Mouse (Mus musculus): ENCODE results near the gene Tmcc2. TPM values are rescaled to one million over a fixed set of nuclear protein-coding genes. Genes with fewer than 3 reads are reported as not detected.

The Tmcc2 gene
- polyA plus RNA-seq, 1 experiment from 2014 or later: 154 TPM

DNA sequence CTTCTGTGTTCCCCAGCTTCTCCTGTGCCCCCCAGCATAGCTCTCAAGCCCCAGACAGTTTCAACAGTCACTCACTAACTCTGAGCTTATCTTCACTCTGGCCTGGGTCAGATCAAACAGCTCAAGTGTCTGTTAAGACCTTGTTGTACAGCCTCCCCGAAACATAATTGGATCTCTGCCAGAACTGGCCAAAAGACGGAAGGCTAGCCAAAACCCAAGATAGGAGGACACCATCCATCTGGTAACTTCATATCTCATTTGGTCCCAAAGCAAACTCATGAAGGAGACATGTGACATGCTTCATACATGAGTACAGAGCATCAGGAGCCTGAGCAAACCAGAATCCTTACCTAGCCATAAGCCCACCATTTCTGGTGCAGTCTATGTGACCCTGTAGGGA lies 79.0 kb downstream of the Tmcc2 start:
- TF ChIP-seq CTCF (IDR thresholded peaks at IDR 0.05; ENCODE audit: low read depth) (no peak), EP300 (IDR thresholded peaks at IDR 0.05; ENCODE audit: low read depth) (no peak)
- H3K36me3 ChIP-seq (replicated peaks; ENCODE audit: insufficient read depth, low read length): no peaks in the 10 kb centered on the region
- H3K27me3 ChIP-seq (ENCODE audit: insufficient read depth, low read length): peaks cover 9% of the 10 kb centered on the region; the same call in 1 of the 2 replicates
- H3K4me2 ChIP-seq (ENCODE audit: low read depth, low read length): peak overlapping the region; percentile 1; the same call in 1 of the 2 replicates
- WGBS (ENCODE audit: insufficient replicate concordance): 38% methylated on average over 2 of the region's 2 CpGs
- ATAC-seq (no peak), DNase-seq (no peak)
- H3K4me3 ChIP-seq (ENCODE audit: low read depth, low read length): no peak overlapping the region
- no peak overlapping the region for H3K9ac ChIP-seq (replicated peaks)
- no peak overlapping the region for H3K27ac ChIP-seq (ENCODE audit: low read depth)
- no peaks in the 10 kb centered on the region for H3K9me3 ChIP-seq (ENCODE audit: low read length)
- H3K4me1 ChIP-seq (ENCODE audit: insufficient read depth): peaks cover 26% of the 10 kb centered on the region

DNA sequence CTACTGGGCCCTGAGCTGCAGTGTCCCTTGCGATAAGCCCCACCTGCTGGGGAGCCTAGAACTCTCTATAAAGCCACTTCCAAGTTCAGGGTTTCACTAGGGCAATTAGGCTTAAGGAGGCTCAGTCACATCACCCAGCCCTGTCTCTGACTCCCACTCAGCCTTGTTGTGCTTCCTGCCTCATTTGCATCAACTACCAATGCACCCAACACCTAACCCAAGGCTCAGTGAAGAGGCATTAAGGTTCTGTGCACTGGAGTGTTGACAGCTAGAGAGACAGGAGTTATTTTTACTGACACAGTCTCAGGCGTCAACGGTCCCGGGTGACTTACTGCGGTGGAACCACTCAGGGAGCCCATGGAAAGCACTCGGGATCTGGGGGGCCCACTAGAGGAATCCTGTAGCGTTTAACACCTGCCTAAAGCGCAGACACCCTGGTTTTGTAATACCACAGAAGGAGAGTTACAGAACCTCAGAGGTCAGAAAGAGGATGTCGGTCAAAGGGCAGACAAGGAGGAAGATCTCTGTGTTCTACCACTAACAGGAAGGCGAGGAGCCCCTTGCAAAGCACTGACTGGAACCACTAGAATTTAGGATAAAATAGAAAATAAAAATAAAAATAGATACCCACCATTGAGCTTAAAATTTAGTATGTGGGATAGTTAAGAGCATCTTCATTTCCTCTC lies 79.8 kb downstream of the Tmcc2 start:
- H3K27me3 ChIP-seq (ENCODE audit: insufficient read depth, low read length): peaks cover 6% of the 10 kb centered on the region; the same call in 1 of the 2 replicates
- H3K4me1 ChIP-seq (ENCODE audit: insufficient read depth): peaks cover 19% of the 10 kb centered on the region
- H3K4me3 ChIP-seq (ENCODE audit: low read depth, low read length): no peak overlapping the region
- 44% methylated on average over 10 of the region's 10 CpGs for WGBS (ENCODE audit: insufficient replicate concordance)
- H3K27ac ChIP-seq (ENCODE audit: low read depth): 0 out of 2 replicates have a peak overlapping the region, but pooled peaks have one; percentile 7
- DNase-seq (no peak), ATAC-seq (no peak)
- no peak overlapping the region for H3K9ac ChIP-seq (replicated peaks)
- H3K4me2 ChIP-seq (ENCODE audit: low read depth, low read length): peak overlapping the region; percentile 29; the same call in 1 of the 2 replicates
- H3K36me3 ChIP-seq (replicated peaks; ENCODE audit: insufficient read depth, low read length): no peaks in the 10 kb centered on the region
- no peaks in the 10 kb centered on the region for H3K9me3 ChIP-seq (ENCODE audit: low read length)
- TF ChIP-seq CTCF (IDR thresholded peaks at IDR 0.05; ENCODE audit: low read depth) (no peak), EP300 (IDR thresholded peaks at IDR 0.05; ENCODE audit: low read depth) (no peak)

DNA sequence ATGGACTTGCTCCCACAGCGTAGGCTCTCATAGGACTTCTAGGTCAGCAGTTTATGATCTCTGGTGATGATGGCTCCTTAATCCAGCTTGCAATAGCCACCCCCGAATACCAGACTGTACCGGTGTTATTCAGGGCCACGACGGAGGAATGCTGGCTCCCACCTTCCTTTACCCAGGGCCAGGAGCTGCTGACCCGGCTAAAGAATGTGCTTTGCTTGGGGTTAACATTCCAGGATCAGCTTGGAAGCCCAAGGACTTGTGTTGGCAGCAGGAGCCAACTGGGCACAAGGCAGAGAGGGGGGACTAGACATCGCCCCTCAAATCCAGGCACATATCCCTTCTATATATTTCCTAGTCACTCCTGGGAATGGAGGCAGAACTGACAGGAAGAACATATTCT lies 80.3 kb downstream of the Tmcc2 start:
- H3K4me1 ChIP-seq (ENCODE audit: insufficient read depth): peaks cover 15% of the 10 kb centered on the region
- H3K27me3 ChIP-seq (ENCODE audit: insufficient read depth, low read length): peaks cover 3% of the 10 kb centered on the region; the same call in 1 of the 2 replicates
- DNase-seq (no peak), ATAC-seq (no peak)
- H3K9ac ChIP-seq (replicated peaks): no peak overlapping the region
- no peaks in the 10 kb centered on the region for H3K36me3 ChIP-seq (replicated peaks; ENCODE audit: insufficient read depth, low read length)
- WGBS (ENCODE audit: insufficient replicate concordance): 70% methylated on average over 7 of the region's 7 CpGs
- no peaks in the 10 kb centered on the region for H3K9me3 ChIP-seq (ENCODE audit: low read length)
- TF ChIP-seq CTCF (IDR thresholded peaks at IDR 0.05; ENCODE audit: low read depth) (no peak), EP300 (IDR thresholded peaks at IDR 0.05; ENCODE audit: low read depth) (no peak)
- H3K4me3 ChIP-seq (ENCODE audit: low read depth, low read length): no peak overlapping the region
- H3K4me2 ChIP-seq (ENCODE audit: low read depth, low read length): no peak overlapping the region
- H3K27ac ChIP-seq (ENCODE audit: low read depth): 0 out of 2 replicates have a peak overlapping the region, but pooled peaks have one; percentile 7

DNA sequence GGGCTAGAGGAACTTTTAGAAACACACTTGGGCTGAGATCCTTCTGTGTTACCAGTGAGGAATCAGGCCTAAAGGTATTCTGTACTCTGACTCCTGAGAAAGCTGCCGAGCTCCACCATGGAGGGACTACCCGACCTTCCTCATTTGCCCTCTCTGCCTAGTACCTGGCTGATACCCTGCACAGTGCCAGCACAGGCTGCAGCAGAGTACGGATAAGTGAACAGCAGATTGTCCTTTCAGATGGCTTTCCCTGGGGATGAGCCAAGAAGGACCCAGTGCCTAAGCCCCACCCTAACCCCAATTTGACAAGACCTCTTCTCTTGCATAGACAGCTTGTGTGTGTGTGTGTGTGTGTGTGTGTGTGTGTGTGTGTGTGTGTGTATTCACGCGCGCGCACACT lies 82.4 kb downstream of the Tmcc2 start:
- Histone ChIP-seq H3K4me1 (ENCODE audit: insufficient read depth) (peaks cover 11% of the 10 kb centered on the region), H3K36me3 (replicated peaks; ENCODE audit: insufficient read depth, low read length) (no peaks in the 10 kb centered on the region), H3K4me2 (ENCODE audit: low read depth, low read length) (no peak overlapping the region), H3K27ac (ENCODE audit: low read depth) (no peak overlapping the region), H3K9me3 (ENCODE audit: low read length) (no peaks in the 10 kb centered on the region), H3K27me3 (ENCODE audit: insufficient read depth, low read length) (peaks cover 3% of the 10 kb centered on the region; the same call in 1 of the 2 replicates), H3K4me3 (ENCODE audit: low read depth, low read length) (no peak overlapping the region), H3K9ac (replicated peaks) (no peak overlapping the region)
- 63% methylated on average over 7 of the region's 7 CpGs for WGBS (ENCODE audit: insufficient replicate concordance)
- no peak for DNase-seq
- no peak for ATAC-seq
- TF ChIP-seq EP300 (IDR thresholded peaks at IDR 0.05; ENCODE audit: low read depth) (no peak), CTCF (IDR thresholded peaks at IDR 0.05; ENCODE audit: low read depth) (no peak)

DNA sequence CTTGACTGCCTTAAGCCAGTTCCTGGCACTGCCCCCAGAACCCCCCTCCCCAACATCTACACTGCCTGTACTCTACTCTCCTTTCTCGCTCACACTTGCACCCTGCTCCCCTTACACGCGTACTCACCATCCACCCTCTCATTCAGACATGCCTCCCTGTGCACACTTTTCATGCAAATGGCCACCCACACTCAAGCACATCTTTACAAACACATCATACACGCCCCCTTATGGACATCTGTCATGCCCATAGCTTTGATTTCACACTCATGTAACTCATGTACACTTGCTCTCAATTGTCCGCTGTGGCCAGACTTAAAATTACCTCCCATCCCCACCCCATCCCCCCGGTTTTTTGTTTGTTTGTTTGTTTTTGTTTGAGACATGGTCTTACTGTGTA lies 83.1 kb downstream of the Tmcc2 start:
- ATAC-seq (no peak), DNase-seq (no peak)
- no peak overlapping the region for H3K4me3 ChIP-seq (ENCODE audit: low read depth, low read length)
- H3K27me3 ChIP-seq (ENCODE audit: insufficient read depth, low read length): peaks cover 3% of the 10 kb centered on the region; the same call in 1 of the 2 replicates
- no peaks in the 10 kb centered on the region for H3K36me3 ChIP-seq (replicated peaks; ENCODE audit: insufficient read depth, low read length)
- H3K9me3 ChIP-seq (ENCODE audit: low read length): no peaks in the 10 kb centered on the region
- no peak overlapping the region for H3K27ac ChIP-seq (ENCODE audit: low read depth)
- H3K9ac ChIP-seq (replicated peaks): no peak overlapping the region
- H3K4me2 ChIP-seq (ENCODE audit: low read depth, low read length): no peak overlapping the region
- TF ChIP-seq EP300 (IDR thresholded peaks at IDR 0.05; ENCODE audit: low read depth) (no peak), CTCF (IDR thresholded peaks at IDR 0.05; ENCODE audit: low read depth) (peak; percentile 5; the same call in 1 of the 2 replicates)
- peaks cover 11% of the 10 kb centered on the region for H3K4me1 ChIP-seq (ENCODE audit: insufficient read depth)
- WGBS (ENCODE audit: insufficient replicate concordance): 80% methylated on average over 6 of the region's 6 CpGs

DNA sequence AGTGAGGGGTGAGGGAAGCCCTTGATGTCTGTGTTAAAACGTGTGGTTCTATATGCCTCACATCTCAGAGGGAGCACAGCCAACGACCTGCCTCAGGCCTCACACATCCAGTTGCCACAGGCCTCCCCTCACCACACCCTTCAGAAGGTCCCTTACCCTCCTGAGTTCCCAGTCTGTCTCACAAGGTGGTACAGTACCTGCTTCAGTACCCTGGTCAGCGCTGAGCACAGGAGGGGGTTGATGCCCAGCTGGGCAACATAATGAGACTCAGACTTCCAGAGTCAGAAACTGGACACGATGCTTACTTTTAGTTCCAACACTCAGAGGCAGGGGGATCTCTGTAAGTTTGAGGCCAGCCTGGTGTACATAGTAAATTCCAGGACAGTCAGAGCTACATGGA lies 84.3 kb downstream of the Tmcc2 start:
- no peak for ATAC-seq
- H3K27me3 ChIP-seq (ENCODE audit: insufficient read depth, low read length): peaks cover 3% of the 10 kb centered on the region; the same call in 1 of the 2 replicates
- 22% methylated on average over 4 of the region's 4 CpGs for WGBS (ENCODE audit: insufficient replicate concordance)

More for the DNA sequence above, 84.3 kb downstream of the Tmcc2 start:
- no peak for DNase-seq
- Histone ChIP-seq H3K36me3 (replicated peaks; ENCODE audit: insufficient read depth, low read length) (no peaks in the 10 kb centered on the region), H3K27ac (ENCODE audit: low read depth) (no peak overlapping the region), H3K4me3 (ENCODE audit: low read depth, low read length) (no peak overlapping the region), H3K4me2 (ENCODE audit: low read depth, low read length) (no peak overlapping the region), H3K9me3 (ENCODE audit: low read length) (no peaks in the 10 kb centered on the region), H3K9ac (replicated peaks) (no peak overlapping the region), H3K4me1 (ENCODE audit: insufficient read depth) (peaks cover 4% of the 10 kb centered on the region)
- TF ChIP-seq CTCF (IDR thresholded peaks at IDR 0.05; ENCODE audit: low read depth) (no peak), EP300 (IDR thresholded peaks at IDR 0.05; ENCODE audit: low read depth) (no peak)

Other genes starting within 250 kb of the Tmcc2 start
- gene Lemd1, start 199.8 kb downstream of the Tmcc2 start, polyA plus RNA-seq (2015; fragmentation: Nextera tagmentation; extraction: Ambion mirVana): not detected in 2 replicates
- not detected in 2 replicates for gene AC124108.1, start 199.8 kb downstream of the Tmcc2 start, polyA plus RNA-seq (2015; fragmentation: Nextera tagmentation; extraction: Ambion mirVana)
- not detected in 2 replicates for gene Gm10188, start 161.5 kb downstream of the Tmcc2 start, polyA plus RNA-seq (2015; fragmentation: Nextera tagmentation; extraction: Ambion mirVana)
- gene Klhdc8a, start 92.7 kb downstream of the Tmcc2 start, polyA plus RNA-seq (2015; fragmentation: Nextera tagmentation; extraction: Ambion mirVana): 0.32 and 0.40 TPM in 2 replicates
- 6.0 and 6.8 TPM in 2 replicates for gene Nuak2, start 75.2 kb downstream of the Tmcc2 start, polyA plus RNA-seq (2015; fragmentation: Nextera tagmentation; extraction: Ambion mirVana)
- 2.3 and 2.9 TPM in 2 replicates for gene Dstyk, start 26.3 kb upstream of the Tmcc2 start, polyA plus RNA-seq (2015; fragmentation: Nextera tagmentation; extraction: Ambion mirVana)
- gene Rbbp5, start 86.1 kb upstream of the Tmcc2 start, polyA plus RNA-seq (2015; fragmentation: Nextera tagmentation; extraction: Ambion mirVana): 12.4 and 13.1 TPM in 2 replicates
- gene Tmem81, start 114.9 kb upstream of the Tmcc2 start, polyA plus RNA-seq (2015; fragmentation: Nextera tagmentation; extraction: Ambion mirVana): 0.62 and 0.66 TPM in 2 replicates
- 0.02 and 0.20 TPM in 2 replicates for gene Cntn2, start 152.0 kb upstream of the Tmcc2 start, polyA plus RNA-seq (2015; fragmentation: Nextera tagmentation; extraction: Ambion mirVana)